Mouse (Mus musculus): ENCODE measurements around the gene a.

a gene

DNA sequence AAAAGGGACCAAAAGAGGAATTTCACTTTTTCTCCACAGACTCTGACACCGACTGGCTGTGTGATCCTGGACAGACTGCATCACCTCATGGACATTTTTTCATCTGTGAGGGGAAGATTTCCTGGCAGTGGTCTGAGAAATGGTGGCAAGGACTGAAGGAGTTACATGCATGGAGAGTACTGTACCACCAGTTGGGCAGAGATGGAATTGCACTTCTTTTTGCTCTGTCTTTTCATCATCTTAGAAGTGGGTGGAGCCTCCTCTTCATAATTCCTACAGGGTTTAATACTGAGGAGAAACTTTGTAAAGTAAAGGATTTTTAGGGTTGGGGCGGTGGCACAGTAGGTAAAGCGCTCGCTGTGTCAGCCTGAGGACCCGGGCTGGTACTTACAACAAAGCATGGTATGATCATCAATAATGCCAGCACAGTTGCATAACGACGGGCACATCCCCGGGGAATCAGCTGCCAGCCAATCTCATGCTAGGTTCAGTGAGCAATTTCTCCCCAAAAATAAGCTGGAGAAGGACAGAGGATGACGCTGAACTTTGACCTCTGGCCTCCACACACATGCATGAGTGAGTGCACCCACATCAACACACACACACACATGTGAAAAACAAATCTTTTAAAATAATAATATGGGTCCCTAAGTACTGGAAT lies 307.6 kb downstream of the a start:
- no peak for ATAC-seq (ENCODE audit: low TSS enrichment)

- ATAC-seq (ENCODE audit: low TSS enrichment) = peak; percentile 62; the same call in 1 of the 2 replicates
Measured at GRCm38 (mm10) chr2:155099421-155099820, 308.2 kb downstream of the a start.

GRCm38 (mm10) chr2:155099994-155100795 lies 309.0 kb downstream of the a start:
- no peak for ATAC-seq (ENCODE audit: low TSS enrichment)
